Mouse (Mus musculus) urinary bladder, adult 2 months (tissue): ENCODE data around the gene Cdkn1c. TPM values are rescaled to one million over a fixed set of nuclear protein-coding genes. Genes with fewer than 3 reads are reported as not detected.

ENCODE experiments used
- DNase-seq: peaks from one replicate; pipeline ENCODE4 v3.0.0; 2022; ENCODE audit warnings: low spot score
- polyA plus RNA-seq: library from polyadenylated mRNA; depleted of rRNA; stranded (reverse); fragments of >200 nt; gene quantifications from 2 replicates; pipeline ENCODE4 v1.2.3, GENCODE M21; 2012; rRNA removed

The Cdkn1c gene
- polyA plus RNA-seq, result 17.5 TPM in 2 replicates

- DNase-seq, result peak; percentile 66
These were observed at the start of gene Cdkn1c for GRCm38 (mm10) chr7:143460874-143461273. Gene Cdkn1c, minus strand, starts transcription at chr7:143461050.

GRCm38 (mm10) chr7:143509566-143509965, 48.7 kb upstream of the Cdkn1c start:
- DNase-seq, result no peak

GRCm38 (mm10) chr7:143506675-143507074, 45.8 kb upstream of the Cdkn1c start:
- DNase-seq, result no peak

- DNase-seq, result no peak
These were observed 45.4 kb upstream of the Cdkn1c start for GRCm38 (mm10) chr7:143506271-143506670.

GRCm38 (mm10) chr7:143505823-143506222, 45.0 kb upstream of the Cdkn1c start:
- DNase-seq, result peak; percentile 56

GRCm38 (mm10) chr7:143505411-143505810, 44.6 kb upstream of the Cdkn1c start:
- DNase-seq, result no peak

- no peak for DNase-seq
These were observed 43.1 kb upstream of the Cdkn1c start for GRCm38 (mm10) chr7:143503926-143504325.

- peak; percentile 56 for DNase-seq
These were observed 41.8 kb upstream of the Cdkn1c start, which contains the start of gene Phlda2 for GRCm38 (mm10) chr7:143502418-143503200. Gene Phlda2, minus strand, starts transcription at chr7:143503150.

GRCm38 (mm10) chr7:143501643-143502417, 41.0 kb upstream of the Cdkn1c start:
- peak; percentile 45 for DNase-seq

GRCm38 (mm10) chr7:143500912-143501311, 40.1 kb upstream of the Cdkn1c start:
- no peak for DNase-seq

- DNase-seq, result no peak
These were observed 37.7 kb upstream of the Cdkn1c start for GRCm38 (mm10) chr7:143498584-143498983.

- no peak for DNase-seq
These were observed 34.5 kb upstream of the Cdkn1c start for GRCm38 (mm10) chr7:143495104-143495961.

- DNase-seq, result no peak
These were observed 32.8 kb upstream of the Cdkn1c start for GRCm38 (mm10) chr7:143493616-143494126.

GRCm38 (mm10) chr7:143489735-143490134, 28.9 kb upstream of the Cdkn1c start:
- DNase-seq, result no peak

GRCm38 (mm10) chr7:143482541-143482940, 21.7 kb upstream of the Cdkn1c start:
- DNase-seq, result no peak

- no peak for DNase-seq
These were observed 21.0 kb upstream of the Cdkn1c start for GRCm38 (mm10) chr7:143481806-143482387.

- peak; percentile 60 for DNase-seq
These were observed 19.6 kb upstream of the Cdkn1c start for GRCm38 (mm10) chr7:143480498-143480897.

- DNase-seq, result no peak
These were observed 16.9 kb upstream of the Cdkn1c start for GRCm38 (mm10) chr7:143477800-143478199.

- DNase-seq, result no peak
These were observed 16.0 kb upstream of the Cdkn1c start for GRCm38 (mm10) chr7:143476702-143477335.

GRCm38 (mm10) chr7:143475876-143476275, 15.0 kb upstream of the Cdkn1c start:
- no peak for DNase-seq

- DNase-seq, result no peak
These were observed 14.0 kb upstream of the Cdkn1c start for GRCm38 (mm10) chr7:143474811-143475210.
